Mouse (Mus musculus): ENCODE measurements around the gene Scand1. TPM values are rescaled to one million over a fixed set of nuclear protein-coding genes. Genes with fewer than 3 reads are reported as not detected.

The Scand1 gene
- polyA plus RNA-seq (2015; fragmentation: Nextera tagmentation; extraction: Ambion mirVana): 45.3 and 48.2 TPM in 2 replicates

- H3K27me3 ChIP-seq (ENCODE audit: control insufficient read depth, insufficient read depth, low read length): no peaks in the 10 kb centered on the region
- H3K27ac ChIP-seq (ENCODE audit: low read length): peak within 1 kb of the TSS; percentile 97
- peak; percentile 91 for ATAC-seq (replicated peaks; ENCODE audit: extremely low read depth, insufficient read depth, low FRiP score)
- peaks cover 9% of the 10 kb centered on the region for H3K4me1 ChIP-seq (ENCODE audit: control insufficient read depth, insufficient read depth, low read length)
- WGBS: under 1% methylated on average over 49 of the region's 49 CpGs
- peak within 1 kb of the TSS; percentile 93 for H3K4me2 ChIP-seq (ENCODE audit: low read depth, low read length)
- H3K36me3 ChIP-seq (ENCODE audit: control insufficient read depth, insufficient read depth): 0 out of 2 replicates have a peak, but pooled peaks cover 5% of the 10 kb centered on the region
- H3K4me3 ChIP-seq (ENCODE audit: low read length): peak within 1 kb of the TSS; percentile 91
- H3K9me3 ChIP-seq (replicated peaks; ENCODE audit: control insufficient read depth, low read length): 0 out of 2 replicates have a peak, but pooled peaks cover 3% of the 10 kb centered on the region
- peak within 1 kb of the TSS; percentile 95 for H3K9ac ChIP-seq (ENCODE audit: low read length)
Measured at GRCm38 (mm10) chr2:156312297-156312897, at the start of gene Scand1, which contains the start of gene Cnbd2. Gene Scand1, minus strand, starts transcription at chr2:156312704. Gene Cnbd2, plus strand, starts transcription at chr2:156312299.

- Histone ChIP-seq H3K27me3 (ENCODE audit: control insufficient read depth, insufficient read depth, low read length) (no peaks in the 10 kb centered on the region), H3K9ac (ENCODE audit: low read length) (no peak overlapping the region), H3K4me3 (ENCODE audit: low read length) (no peak overlapping the region), H3K9me3 (replicated peaks; ENCODE audit: control insufficient read depth, low read length) (no peaks in the 10 kb centered on the region), H3K4me2 (ENCODE audit: low read depth, low read length) (no peak overlapping the region), H3K36me3 (ENCODE audit: control insufficient read depth, insufficient read depth) (no peaks in the 10 kb centered on the region), H3K4me1 (ENCODE audit: control insufficient read depth, insufficient read depth, low read length) (no peaks in the 10 kb centered on the region), H3K27ac (ENCODE audit: low read length) (no peak overlapping the region)
- WGBS: 82% methylated on average over 7 of the region's 7 CpGs
- no peak for ATAC-seq (replicated peaks; ENCODE audit: extremely low read depth, insufficient read depth, low FRiP score)
Measured at GRCm38 (mm10) chr2:156356031-156356430, 43.5 kb upstream of the Scand1 start.

- Histone ChIP-seq H3K36me3 (ENCODE audit: control insufficient read depth, insufficient read depth) (no peaks in the 10 kb centered on the region), H3K27me3 (ENCODE audit: control insufficient read depth, insufficient read depth, low read length) (no peaks in the 10 kb centered on the region), H3K27ac (ENCODE audit: low read length) (no peak overlapping the region), H3K4me3 (ENCODE audit: low read length) (no peak overlapping the region), H3K4me2 (ENCODE audit: low read depth, low read length) (no peak overlapping the region), H3K9me3 (replicated peaks; ENCODE audit: control insufficient read depth, low read length) (no peaks in the 10 kb centered on the region), H3K9ac (ENCODE audit: low read length) (no peak overlapping the region), H3K4me1 (ENCODE audit: control insufficient read depth, insufficient read depth, low read length) (no peaks in the 10 kb centered on the region)
- 41% methylated on average over 7 of the region's 7 CpGs for WGBS
- ATAC-seq (replicated peaks; ENCODE audit: extremely low read depth, insufficient read depth, low FRiP score): no peak; the same call in 1 of the 2 replicates
Measured at GRCm38 (mm10) chr2:156353265-156353692, 40.8 kb upstream of the Scand1 start.

- Histone ChIP-seq H3K9ac (ENCODE audit: low read length) (no peak overlapping the region), H3K4me3 (ENCODE audit: low read length) (no peak overlapping the region), H3K4me1 (ENCODE audit: control insufficient read depth, insufficient read depth, low read length) (no peaks in the 10 kb centered on the region), H3K4me2 (ENCODE audit: low read depth, low read length) (no peak overlapping the region), H3K9me3 (replicated peaks; ENCODE audit: control insufficient read depth, low read length) (no peaks in the 10 kb centered on the region), H3K36me3 (ENCODE audit: control insufficient read depth, insufficient read depth) (no peaks in the 10 kb centered on the region), H3K27me3 (ENCODE audit: control insufficient read depth, insufficient read depth, low read length) (no peaks in the 10 kb centered on the region), H3K27ac (ENCODE audit: low read length) (no peak overlapping the region)
- 70% methylated on average over 8 of the region's 8 CpGs for WGBS
- no peak for ATAC-seq (replicated peaks; ENCODE audit: extremely low read depth, insufficient read depth, low FRiP score)
Measured at GRCm38 (mm10) chr2:156352413-156353165, 40.1 kb upstream of the Scand1 start.

- Histone ChIP-seq H3K4me1 (ENCODE audit: control insufficient read depth, insufficient read depth, low read length) (no peaks in the 10 kb centered on the region), H3K4me2 (ENCODE audit: low read depth, low read length) (no peak overlapping the region), H3K4me3 (ENCODE audit: low read length) (no peak overlapping the region), H3K36me3 (ENCODE audit: control insufficient read depth, insufficient read depth) (no peaks in the 10 kb centered on the region), H3K9ac (ENCODE audit: low read length) (no peak overlapping the region), H3K9me3 (replicated peaks; ENCODE audit: control insufficient read depth, low read length) (no peaks in the 10 kb centered on the region), H3K27ac (ENCODE audit: low read length) (no peak overlapping the region), H3K27me3 (ENCODE audit: control insufficient read depth, insufficient read depth, low read length) (no peaks in the 10 kb centered on the region)
- no peak for ATAC-seq (replicated peaks; ENCODE audit: extremely low read depth, insufficient read depth, low FRiP score)
- WGBS: 83% methylated on average over 7 of the region's 7 CpGs
Measured at GRCm38 (mm10) chr2:156351243-156351642, 38.7 kb upstream of the Scand1 start.

- Histone ChIP-seq H3K27me3 (ENCODE audit: control insufficient read depth, insufficient read depth, low read length) (no peaks in the 10 kb centered on the region), H3K36me3 (ENCODE audit: control insufficient read depth, insufficient read depth) (no peaks in the 10 kb centered on the region), H3K4me3 (ENCODE audit: low read length) (no peak overlapping the region), H3K27ac (ENCODE audit: low read length) (no peak overlapping the region), H3K4me2 (ENCODE audit: low read depth, low read length) (no peak overlapping the region), H3K4me1 (ENCODE audit: control insufficient read depth, insufficient read depth, low read length) (no peaks in the 10 kb centered on the region), H3K9ac (ENCODE audit: low read length) (no peak overlapping the region), H3K9me3 (replicated peaks; ENCODE audit: control insufficient read depth, low read length) (no peaks in the 10 kb centered on the region)
- no peak for ATAC-seq (replicated peaks; ENCODE audit: extremely low read depth, insufficient read depth, low FRiP score)
- whole genome bisulfite sequencing: 68% methylated on average over 4 of the region's 4 CpGs
Measured at GRCm38 (mm10) chr2:156349286-156349848, 36.9 kb upstream of the Scand1 start.

- ATAC-seq (replicated peaks; ENCODE audit: extremely low read depth, insufficient read depth, low FRiP score): no peak
- WGBS: 69% methylated on average over 4 of the region's 4 CpGs
- Histone ChIP-seq H3K4me1 (ENCODE audit: control insufficient read depth, insufficient read depth, low read length) (no peaks in the 10 kb centered on the region), H3K4me3 (ENCODE audit: low read length) (no peak overlapping the region), H3K9ac (ENCODE audit: low read length) (no peak overlapping the region), H3K4me2 (ENCODE audit: low read depth, low read length) (no peak overlapping the region), H3K9me3 (replicated peaks; ENCODE audit: control insufficient read depth, low read length) (no peaks in the 10 kb centered on the region), H3K36me3 (ENCODE audit: control insufficient read depth, insufficient read depth) (no peaks in the 10 kb centered on the region), H3K27ac (ENCODE audit: low read length) (no peak overlapping the region), H3K27me3 (ENCODE audit: control insufficient read depth, insufficient read depth, low read length) (no peaks in the 10 kb centered on the region)
Measured at GRCm38 (mm10) chr2:156348812-156349211, 36.3 kb upstream of the Scand1 start.

- H3K36me3 ChIP-seq (ENCODE audit: control insufficient read depth, insufficient read depth): no peaks in the 10 kb centered on the region
- H3K4me1 ChIP-seq (ENCODE audit: control insufficient read depth, insufficient read depth, low read length): no peaks in the 10 kb centered on the region
- peak; percentile 59; the same call in 1 of the 2 replicates for ATAC-seq (replicated peaks; ENCODE audit: extremely low read depth, insufficient read depth, low FRiP score)
- no peaks in the 10 kb centered on the region for H3K27me3 ChIP-seq (ENCODE audit: control insufficient read depth, insufficient read depth, low read length)
- H3K9ac ChIP-seq (ENCODE audit: low read length): no peak overlapping the region
- no peak overlapping the region for H3K27ac ChIP-seq (ENCODE audit: low read length)
- no peaks in the 10 kb centered on the region for H3K9me3 ChIP-seq (replicated peaks; ENCODE audit: control insufficient read depth, low read length)
- H3K4me2 ChIP-seq (ENCODE audit: low read depth, low read length): no peak overlapping the region
- H3K4me3 ChIP-seq (ENCODE audit: low read length): no peak overlapping the region
- 50% methylated on average over 12 of the region's 12 CpGs for WGBS
Measured at GRCm38 (mm10) chr2:156344775-156345532, 32.5 kb upstream of the Scand1 start.
